21 mouse cellular contexts compared by ENCODE assay signal in genomic region chr9:42441234-42441633, GRCm38 (mm10). TPM values are rescaled to one million over a fixed set of nuclear protein-coding genes. Genes with fewer than 3 reads are reported as not detected.
"Had no signal": no experiment of that assay in that cellular context is flagged by ENCODE, and none has a peak within 500 bp of the region (broad histone marks: within the 10 kb centered on the region; RNA-seq: fewer than 3 reads in every experiment).

No protein-coding gene starts in this region.

- H3K27ac ChIP-seq: liver, embryonic 15.5 days; midbrain, embryonic 10.5 days; midbrain, embryonic 12.5 days; neural tube, embryonic 13.5 days; neural tube, embryonic 15.5 days had no signal

- H3K9me3 ChIP-seq: liver, embryonic 15.5 days; midbrain, embryonic 10.5 days; midbrain, embryonic 12.5 days; neural tube, embryonic 13.5 days; neural tube, embryonic 15.5 days had no signal

- H3K4me1 ChIP-seq: midbrain, embryonic 12.5 days; neural tube, embryonic 15.5 days had no signal

- H3K4me2 ChIP-seq: liver, embryonic 15.5 days; lung, embryonic 14.5 days; midbrain, embryonic 12.5 days; neural tube, embryonic 13.5 days; neural tube, embryonic 15.5 days had no signal

- H3K4me3 ChIP-seq: liver, embryonic 15.5 days; midbrain, embryonic 10.5 days; midbrain, embryonic 12.5 days; myocyte; neural tube, embryonic 13.5 days; neural tube, embryonic 15.5 days had no signal

- H3K27me3 ChIP-seq: liver, embryonic 15.5 days; midbrain, embryonic 12.5 days; neural tube, embryonic 13.5 days; neural tube, embryonic 15.5 days had no signal

- ATAC-seq: midbrain, embryonic 16.5 days had no signal

- DNase-seq: lung, adult 18-20 months; lung, embryonic 14.5 days; lung, postnatal 10 days; lung, postnatal 4 days; midbrain, embryonic 14.5 days; retina, postnatal 1 day; right cerebral cortex, adult 18-20 months; right cerebral cortex, postnatal 25 days; spleen, adult 18-20 months; thymus, adult 18-20 months; thymus, postnatal 14 days; thymus, postnatal 36 days had no signal

- H3K9ac ChIP-seq: liver, embryonic 15.5 days; lung, embryonic 14.5 days; midbrain, embryonic 12.5 days; neural tube, embryonic 13.5 days; neural tube, embryonic 15.5 days had no signal

RNA-seq across cellular contexts. Expression of gene Tecta, which starts 41.5 kb away (rescaled TPM):
- total RNA-seq: megakaryocyte, adult 5-6 weeks; megakaryocyte-erythroid progenitor cell, adult 5-6 weeks had no signal
